Mouse (Mus musculus): ENCODE data around the gene Trip6.

Trip6 gene

DNA sequence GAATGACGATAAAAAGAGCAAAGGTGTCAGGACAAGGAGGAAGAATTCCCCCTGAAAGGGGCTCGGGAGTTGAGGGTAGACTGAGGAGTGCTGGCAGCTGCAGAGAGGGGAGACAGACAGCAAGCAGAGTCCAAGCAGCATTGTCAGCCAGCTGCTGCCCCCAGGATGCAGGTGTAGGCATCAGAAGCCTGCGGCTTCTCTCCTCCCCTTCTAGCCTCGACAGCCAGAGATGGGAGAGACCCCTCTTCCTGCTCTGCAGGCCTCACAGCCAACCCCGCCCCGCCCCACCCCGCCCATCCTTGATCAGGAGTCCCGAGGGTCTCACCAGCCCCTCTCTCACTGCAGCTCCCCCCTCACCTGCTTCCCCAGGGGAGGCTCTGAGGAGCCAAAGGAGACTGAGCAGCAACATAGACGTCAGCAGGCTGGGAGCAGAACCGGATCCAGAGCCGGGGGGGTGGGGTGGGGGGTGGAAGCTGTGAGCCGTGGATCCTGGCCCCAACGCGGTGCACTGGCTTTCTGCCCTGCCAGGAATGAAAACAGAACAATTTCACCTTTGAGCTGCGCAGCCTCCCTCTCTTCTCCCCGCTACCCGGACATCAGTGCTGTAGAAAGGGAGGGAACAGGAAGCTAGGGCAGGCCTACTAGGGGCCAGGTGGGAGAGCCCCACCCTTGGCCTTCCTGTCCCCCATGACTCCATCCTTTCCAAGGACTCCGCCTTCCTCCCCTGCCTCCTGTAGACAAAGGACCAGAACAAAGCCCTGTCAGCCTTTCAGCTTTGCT, 45.9 kb downstream of the Trip6 start:
- DNase-seq (ENCODE audit: low spot score in 2 of 2), result peak; percentile 11 to 42

- peak; percentile 5 to 16 for DNase-seq (ENCODE audit: low spot score in 2 of 2)
Measured at GRCm38 (mm10) chr5:137264787-137265186, 49.4 kb downstream of the Trip6 start.

GRCm38 (mm10) chr5:137263897-137264720, 50.1 kb downstream of the Trip6 start:
- peak in 1 of 2 experiments; percentile 7 for DNase-seq (ENCODE audit: low spot score in 2 of 2)
